Mouse (Mus musculus): ENCODE data around the gene Dhx30.

DNA sequence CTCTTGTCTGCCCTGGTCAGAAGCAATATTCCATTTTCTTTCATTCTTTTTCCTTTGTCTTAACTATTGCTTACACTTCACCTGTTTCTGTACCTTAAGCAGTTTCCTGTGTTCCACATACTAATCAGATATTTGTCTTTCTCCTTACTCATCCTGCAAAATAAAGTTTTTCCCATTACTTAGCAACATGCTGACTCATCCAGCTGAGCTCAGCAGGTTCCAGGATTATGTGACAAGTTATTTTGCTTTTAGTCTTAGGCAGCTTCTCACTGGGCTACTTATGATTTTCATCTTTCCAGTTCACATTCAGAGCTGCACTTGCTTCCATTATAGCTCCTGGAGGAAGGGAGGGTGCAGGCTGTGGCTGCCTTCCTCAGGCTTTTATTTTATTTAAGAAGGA, 53.0 kb downstream of the Dhx30 start:
- TF ChIP-seq CTCF (IDR thresholded peaks at IDR 0.05; ENCODE audit: extremely low read depth, insufficient read length, insufficient replicate concordance, low read depth, low read length) = no peak
- no peak for TF ChIP-seq POLR2A (IDR thresholded peaks at IDR 0.05; ENCODE audit: low read depth, low read length)

Data from small intestine, adult 2 months (tissue).